Mouse (Mus musculus): ENCODE data around the gene Slc25a40. TPM values are rescaled to one million over a fixed set of nuclear protein-coding genes. Genes with fewer than 3 reads are reported as not detected.
A peak's percentile ranks its signal among the peaks of the same experiment; 100 is the strongest.

Slc25a40 gene
- polyA plus RNA-seq, 1 experiment: 1.4 TPM

- no peak overlapping the region for H3K4me3 ChIP-seq (ENCODE audit: extremely low read depth, insufficient read depth, insufficient read length)
- 67% methylated on average over 3 of the region's 3 CpGs for WGBS
- no peak for TF ChIP-seq POLR2A (IDR thresholded peaks at IDR 0.05; ENCODE audit: low read depth, low read length)
- no peak for TF ChIP-seq CTCF (IDR thresholded peaks at IDR 0.05; ENCODE audit: extremely low read depth, insufficient read depth, insufficient read length, insufficient replicate concordance)
Measured at GRCm38 (mm10) chr5:8416683-8417413, 5.8 kb upstream of the Slc25a40 start.

GRCm38 (mm10) chr5:8417443-8417842 is 5.2 kb upstream of the Slc25a40 start:
- 76% methylated on average over 1 of the region's 1 CpGs for WGBS
- no peak overlapping the region for H3K4me3 ChIP-seq (ENCODE audit: extremely low read depth, insufficient read depth, insufficient read length)
- no peak for TF ChIP-seq CTCF (IDR thresholded peaks at IDR 0.05; ENCODE audit: extremely low read depth, insufficient read depth, insufficient read length, insufficient replicate concordance)
- TF ChIP-seq POLR2A (IDR thresholded peaks at IDR 0.05; ENCODE audit: low read depth, low read length): no peak
- DNase-seq (ENCODE audit: low read depth in 1 of 2, low spot score in 2 of 2): no peak
- H3K36me3 ChIP-seq (ENCODE audit: control insufficient read depth, insufficient read depth, low read length): no peaks in the 10 kb centered on the region
- no peak overlapping the region for H3K27ac ChIP-seq (ENCODE audit: insufficient read depth, low read length)
- no peaks in the 10 kb centered on the region for H3K27me3 ChIP-seq (ENCODE audit: control insufficient read depth, insufficient read depth, low read length)
- H3K4me1 ChIP-seq (ENCODE audit: control insufficient read depth, insufficient read depth, insufficient read length): peaks cover 2% of the 10 kb centered on the region; the same call in 1 of the 2 replicates

More at GRCm38 (mm10) chr5:8416683-8417413, 5.8 kb upstream of the Slc25a40 start:
- Histone ChIP-seq H3K27me3 (ENCODE audit: control insufficient read depth, insufficient read depth, low read length) (no peaks in the 10 kb centered on the region), H3K27ac (ENCODE audit: insufficient read depth, low read length) (no peak overlapping the region), H3K4me1 (ENCODE audit: control insufficient read depth, insufficient read depth, insufficient read length) (peaks cover 2% of the 10 kb centered on the region; the same call in 1 of the 2 replicates), H3K36me3 (ENCODE audit: control insufficient read depth, insufficient read depth, low read length) (no peaks in the 10 kb centered on the region; the same call in 1 of the 2 replicates)
- no peak for DNase-seq (ENCODE audit: low read depth in 1 of 2, low spot score in 2 of 2)

- no peaks in the 10 kb centered on the region for H3K36me3 ChIP-seq (ENCODE audit: control insufficient read depth, insufficient read depth, low read length)
- H3K27me3 ChIP-seq (ENCODE audit: control insufficient read depth, insufficient read depth, low read length): no peaks in the 10 kb centered on the region
- no peak for DNase-seq (ENCODE audit: low read depth in 1 of 2, low spot score in 2 of 2)
- 44% methylated on average over 3 of the region's 3 CpGs for WGBS
- H3K4me3 ChIP-seq (ENCODE audit: extremely low read depth, insufficient read depth, insufficient read length): no peak overlapping the region; the same call in 1 of the 2 replicates
- no peak for TF ChIP-seq CTCF (IDR thresholded peaks at IDR 0.05; ENCODE audit: extremely low read depth, insufficient read depth, insufficient read length, insufficient replicate concordance)
- TF ChIP-seq POLR2A (IDR thresholded peaks at IDR 0.05; ENCODE audit: low read depth, low read length): no peak
- H3K4me1 ChIP-seq (ENCODE audit: control insufficient read depth, insufficient read depth, insufficient read length): peaks cover 6% of the 10 kb centered on the region
- H3K27ac ChIP-seq (ENCODE audit: insufficient read depth, low read length): no peak overlapping the region
Measured at GRCm38 (mm10) chr5:8421424-8421823, 1.2 kb upstream of the Slc25a40 start.

DNA sequence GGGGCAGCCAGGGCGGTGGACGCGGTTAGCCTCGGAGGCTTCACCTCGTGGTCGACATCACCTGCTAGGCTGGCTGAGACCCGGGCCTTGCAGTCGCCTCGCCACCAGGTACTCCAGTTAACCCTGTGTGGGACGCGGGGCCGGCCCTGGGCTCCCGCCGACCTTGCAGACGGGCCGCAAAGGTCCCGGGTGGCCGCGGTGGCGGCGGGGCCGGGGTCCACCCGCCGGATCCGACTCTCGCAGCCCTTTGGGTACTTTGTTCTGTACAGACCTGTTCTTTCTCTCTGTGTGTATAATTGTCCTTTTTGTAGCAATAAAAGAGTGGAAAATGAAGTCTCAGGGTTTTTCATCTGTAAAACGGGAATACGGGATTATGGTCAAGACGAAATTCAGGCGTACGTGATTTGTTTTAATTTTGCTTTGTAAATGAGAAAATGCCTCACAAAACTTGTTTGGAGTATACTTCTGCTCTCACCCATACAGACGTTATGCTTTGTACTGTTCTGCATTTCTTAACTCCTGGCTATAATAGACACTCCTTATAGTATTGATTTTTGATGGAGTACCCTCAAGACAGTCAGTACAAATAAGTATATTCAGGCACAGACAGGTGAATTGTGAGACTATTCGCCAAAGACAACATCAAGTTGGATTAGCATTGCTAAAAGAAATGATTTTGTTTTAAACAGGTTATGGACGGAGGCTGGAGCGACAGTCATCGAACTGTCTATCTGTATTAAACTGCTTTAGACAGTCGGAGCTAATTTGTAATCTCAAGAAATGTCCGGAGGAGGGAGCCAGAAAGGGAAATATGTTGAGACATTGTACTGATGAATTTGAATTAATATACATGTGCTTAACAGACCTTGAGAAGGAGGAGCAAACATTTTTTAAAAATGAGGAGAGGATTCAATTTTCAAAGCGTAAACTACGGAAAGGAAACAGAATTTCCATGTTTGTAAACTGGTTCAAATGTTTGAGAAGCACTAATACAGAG is 580 bp downstream of the Slc25a40 start:
- H3K4me3 ChIP-seq (ENCODE audit: extremely low read depth, insufficient read depth, insufficient read length): peak overlapping the region; percentile 100
- no peaks in the 10 kb centered on the region for H3K36me3 ChIP-seq (ENCODE audit: control insufficient read depth, insufficient read depth, low read length)
- no peaks in the 10 kb centered on the region for H3K27me3 ChIP-seq (ENCODE audit: control insufficient read depth, insufficient read depth, low read length)
- 2% methylated on average over 40 of the region's 40 CpGs for WGBS
- DNase-seq (ENCODE audit: low read depth in 1 of 2, low spot score in 2 of 2): no peak
- peaks cover 4% of the 10 kb centered on the region for H3K4me1 ChIP-seq (ENCODE audit: control insufficient read depth, insufficient read depth, insufficient read length)
- peak overlapping the region; percentile 86 for H3K27ac ChIP-seq (ENCODE audit: insufficient read depth, low read length)
- no peak for TF ChIP-seq CTCF (IDR thresholded peaks at IDR 0.05; ENCODE audit: extremely low read depth, insufficient read depth, insufficient read length, insufficient replicate concordance)
- no peak for TF ChIP-seq POLR2A (IDR thresholded peaks at IDR 0.05; ENCODE audit: low read depth, low read length)

GRCm38 (mm10) chr5:8424116-8424515 is 1.5 kb downstream of the Slc25a40 start:
- Histone ChIP-seq H3K4me3 (ENCODE audit: extremely low read depth, insufficient read depth, insufficient read length) (no peak overlapping the region; the same call in 1 of the 2 replicates), H3K36me3 (ENCODE audit: control insufficient read depth, insufficient read depth, low read length) (no peaks in the 10 kb centered on the region), H3K27me3 (ENCODE audit: control insufficient read depth, insufficient read depth, low read length) (no peaks in the 10 kb centered on the region), H3K27ac (ENCODE audit: insufficient read depth, low read length) (0 out of 2 replicates have a peak overlapping the region, but pooled peaks have one; percentile 9), H3K4me1 (ENCODE audit: control insufficient read depth, insufficient read depth, insufficient read length) (peaks cover 4% of the 10 kb centered on the region)
- no peak for DNase-seq (ENCODE audit: low read depth in 1 of 2, low spot score in 2 of 2)
- WGBS: 55% methylated on average over 7 of the region's 7 CpGs
- TF ChIP-seq POLR2A (IDR thresholded peaks at IDR 0.05; ENCODE audit: low read depth, low read length) (no peak), CTCF (IDR thresholded peaks at IDR 0.05; ENCODE audit: extremely low read depth, insufficient read depth, insufficient read length, insufficient replicate concordance) (no peak)

GRCm38 (mm10) chr5:8425899-8426298 is 3.2 kb downstream of the Slc25a40 start:
- H3K27ac ChIP-seq (ENCODE audit: insufficient read depth, low read length): peak overlapping the region; percentile 47; the same call in 1 of the 2 replicates
- DNase-seq (ENCODE audit: low read depth in 1 of 2, low spot score in 2 of 2): no peak
- H3K36me3 ChIP-seq (ENCODE audit: control insufficient read depth, insufficient read depth, low read length): peaks cover 1% of the 10 kb centered on the region; the same call in 1 of the 2 replicates
- TF ChIP-seq CTCF (IDR thresholded peaks at IDR 0.05; ENCODE audit: extremely low read depth, insufficient read depth, insufficient read length, insufficient replicate concordance) (no peak), POLR2A (IDR thresholded peaks at IDR 0.05; ENCODE audit: low read depth, low read length) (no peak)
- H3K4me1 ChIP-seq (ENCODE audit: control insufficient read depth, insufficient read depth, insufficient read length): peaks cover 4% of the 10 kb centered on the region
- no peaks in the 10 kb centered on the region for H3K27me3 ChIP-seq (ENCODE audit: control insufficient read depth, insufficient read depth, low read length)
- no peak overlapping the region for H3K4me3 ChIP-seq (ENCODE audit: extremely low read depth, insufficient read depth, insufficient read length)
- 57% methylated on average over 5 of the region's 5 CpGs for WGBS

Data from spleen, adult 2 months (tissue).